Mouse (Mus musculus) kidney, embryonic 14.5 days (tissue): ENCODE results near the gene Lrrc38. TPM values are rescaled to one million over a fixed set of nuclear protein-coding genes. Genes with fewer than 3 reads are reported as not detected.

Experiments used
- ATAC-seq: fragments of 200-750 bp; cut with Nextera tagmentation; 2 replicates; pipeline ENCODE4 v1.8.0; 2017; ENCODE audit warnings: moderate number of reproducible peaks, mild to moderate bottlenecking, moderate TSS enrichment, moderate library complexity; ENCODE audit not compliant: low FRiP score, low TSS enrichment
- H3K27ac ChIP-seq: fragments of 300-500 bp; sonication (generic); 2 replicates; pipeline ENCODE4 v1.5.1; 2014; ENCODE audit warnings: low read depth, mild to moderate bottlenecking, low read length, moderate library complexity, mixed read lengths
- H3K27me3 ChIP-seq: fragments of 300-500 bp; sonication (generic); 2 replicates; pipeline ENCODE4 v1.6.1; 2014; ENCODE audit warnings: mild to moderate bottlenecking, low read length; ENCODE audit not compliant: control insufficient read depth, insufficient read depth
- H3K36me3 ChIP-seq: fragments of 300-500 bp; sonication (generic); 2 replicates; pipeline ENCODE4 v1.6.1; 2014; ENCODE audit warnings: low read length, mixed read lengths; ENCODE audit not compliant: control insufficient read depth, insufficient read depth
- H3K4me1 ChIP-seq: fragments of 300-500 bp; sonication (generic); 2 replicates; pipeline ENCODE4 v1.6.1; 2014; ENCODE audit warnings: low read length, mixed read lengths; ENCODE audit not compliant: control insufficient read depth, insufficient read depth
- H3K4me2 ChIP-seq: fragments of 300-500 bp; sonication (generic); replicated peaks from 2 replicates; pipeline ENCODE4 v1.6.1; 2014; ENCODE audit warnings: low read depth, mild to moderate bottlenecking, low read length
- H3K4me3 ChIP-seq: fragments of 300-500 bp; sonication (generic); 2 replicates; pipeline ENCODE4 v1.5.1; 2014; ENCODE audit warnings: mild to moderate bottlenecking, low read length
- H3K9ac ChIP-seq: fragments of 300-500 bp; sonication (generic); 2 replicates; pipeline ENCODE4 v1.6.1; 2014; ENCODE audit warnings: low read depth, mild to moderate bottlenecking, low read length, moderate library complexity
- H3K9me3 ChIP-seq: fragments of 300-500 bp; sonication (generic); 2 replicates; pipeline ENCODE4 v1.6.1; 2016; ENCODE audit warnings: low read length; ENCODE audit not compliant: control insufficient read depth
- WGBS: fragments of 180-500 bp; shearing (Covaris S2); extraction: QIAGEN DNeasy Blood & Tissue Kit; methylation state at CpG from one replicate; pipeline ENCODE4 v1.1.7; 2014; 5-methylcytosine and 5-hydroxymethylcytosine counted together
- polyA plus RNA-seq: library from polyadenylated mRNA; unstranded; fragments of >200 nt; fragmentation: Nextera tagmentation; extraction: Ambion mirVana; gene quantifications from 2 replicates; pipeline ENCODE4 v1.2.1, GENCODE M21; 2014

Lrrc38 gene
- polyA plus RNA-seq = not detected in 2 replicates

DNA sequence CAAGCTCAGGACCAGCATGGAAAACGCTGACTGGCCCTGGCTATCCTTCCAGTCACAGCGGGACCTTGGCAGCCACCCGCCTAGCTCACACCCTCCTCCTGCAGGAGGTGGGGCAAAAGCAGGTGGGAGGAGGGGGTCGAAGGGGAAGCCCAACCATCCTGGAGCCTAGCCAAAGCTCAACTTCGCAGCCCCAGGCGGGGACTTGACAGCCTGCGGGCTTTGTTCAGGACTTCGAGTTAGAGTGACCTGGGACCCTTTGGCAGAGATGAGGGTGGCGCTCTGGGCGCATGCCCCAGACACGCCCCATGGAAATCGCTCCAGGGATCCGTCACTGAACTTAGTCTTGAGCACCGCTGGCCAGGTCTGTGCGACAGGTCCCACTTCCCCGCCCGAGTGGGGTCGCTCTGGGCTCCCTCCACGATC is at the start of gene Lrrc38:
Gene Lrrc38, plus strand, starts transcription at position 274 of the 423 bp plus-strand sequence.
- peak within 1 kb of the TSS; percentile 95 for H3K4me2 ChIP-seq
- H3K4me1 ChIP-seq = peaks cover 5% of the 10 kb centered on the region; the same call in 1 of the 2 replicates
- H3K36me3 ChIP-seq = no peaks in the 10 kb centered on the region
- no peak within 1 kb of the TSS for H3K27ac ChIP-seq
- WGBS = 2% methylated on average over 19 of the region's 19 CpGs
- H3K9ac ChIP-seq = peak within 1 kb of the TSS; percentile 60
- no peaks in the 10 kb centered on the region for H3K9me3 ChIP-seq
- peak; percentile 74 for ATAC-seq
- peak within 1 kb of the TSS; percentile 52 for H3K4me3 ChIP-seq
- H3K27me3 ChIP-seq = peaks cover 44% of the 10 kb centered on the region

DNA sequence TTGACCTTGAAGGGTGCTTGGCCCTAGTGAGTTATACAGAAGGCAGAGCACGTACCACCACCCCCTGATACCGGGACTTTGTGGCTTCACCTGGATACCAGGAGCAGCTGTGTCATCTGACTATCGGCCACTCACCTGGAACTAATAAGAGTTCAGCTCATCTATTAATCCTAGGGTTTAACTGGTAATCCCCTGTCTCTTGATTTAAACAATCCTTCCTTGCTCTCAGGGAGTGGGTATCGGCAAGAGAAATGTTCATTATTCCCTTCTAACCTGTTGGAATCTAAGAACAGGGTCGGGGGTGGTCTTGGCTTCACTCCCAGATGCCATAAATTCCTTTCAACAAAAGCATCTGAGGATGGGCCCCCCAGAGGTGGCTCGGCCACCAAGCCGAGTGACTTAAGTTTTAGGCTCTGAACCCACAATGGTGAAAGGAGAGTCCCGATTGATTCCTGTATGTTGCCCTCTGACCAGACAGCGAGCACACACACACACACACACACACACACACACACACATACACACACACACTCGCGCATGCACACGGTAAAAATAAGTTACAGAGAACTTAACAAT is 49.4 kb upstream of the Lrrc38 start:
- no peaks in the 10 kb centered on the region for H3K36me3 ChIP-seq
- peak overlapping the region; percentile 51 for H3K4me2 ChIP-seq
- H3K4me1 ChIP-seq = peaks cover 36% of the 10 kb centered on the region; the same call in 1 of the 2 replicates
- H3K9ac ChIP-seq = peak overlapping the region; percentile 20; the same call in 1 of the 2 replicates
- no peaks in the 10 kb centered on the region for H3K27me3 ChIP-seq
- WGBS = 11% methylated on average over 12 of the region's 12 CpGs
- ATAC-seq = no peak
- peak overlapping the region; percentile 42 for H3K4me3 ChIP-seq
- H3K27ac ChIP-seq = no peak overlapping the region
- H3K9me3 ChIP-seq = no peaks in the 10 kb centered on the region

DNA sequence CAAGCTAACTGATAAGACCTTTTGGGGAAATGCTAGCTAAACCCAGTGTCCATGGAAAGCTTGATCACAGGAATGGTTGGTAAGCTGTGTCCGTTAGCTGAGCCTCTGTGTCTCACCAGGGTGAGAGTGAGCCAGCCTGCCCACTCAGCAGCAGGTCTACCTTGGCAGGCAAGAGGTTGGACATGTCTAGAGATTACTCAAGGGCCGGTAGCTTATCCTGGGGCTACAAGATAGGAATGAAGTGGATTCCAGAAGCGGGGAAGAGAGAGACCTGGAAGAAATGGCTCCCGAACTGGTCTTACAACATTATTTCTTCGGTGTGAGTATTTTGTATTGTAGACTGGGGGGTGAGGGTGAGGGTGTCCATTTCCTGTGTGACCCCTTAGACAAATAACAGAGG is 48.5 kb upstream of the Lrrc38 start:
- peak overlapping the region; percentile 51 for H3K4me2 ChIP-seq
- H3K9me3 ChIP-seq = no peaks in the 10 kb centered on the region
- H3K4me3 ChIP-seq = no peak overlapping the region; the same call in 1 of the 2 replicates
- WGBS = 17% methylated on average over 5 of the region's 5 CpGs
- no peak overlapping the region for H3K27ac ChIP-seq
- H3K36me3 ChIP-seq = no peaks in the 10 kb centered on the region
- peaks cover 27% of the 10 kb centered on the region; the same call in 1 of the 2 replicates for H3K4me1 ChIP-seq
- no peaks in the 10 kb centered on the region for H3K27me3 ChIP-seq
- H3K9ac ChIP-seq = no peak overlapping the region
- no peak for ATAC-seq

DNA sequence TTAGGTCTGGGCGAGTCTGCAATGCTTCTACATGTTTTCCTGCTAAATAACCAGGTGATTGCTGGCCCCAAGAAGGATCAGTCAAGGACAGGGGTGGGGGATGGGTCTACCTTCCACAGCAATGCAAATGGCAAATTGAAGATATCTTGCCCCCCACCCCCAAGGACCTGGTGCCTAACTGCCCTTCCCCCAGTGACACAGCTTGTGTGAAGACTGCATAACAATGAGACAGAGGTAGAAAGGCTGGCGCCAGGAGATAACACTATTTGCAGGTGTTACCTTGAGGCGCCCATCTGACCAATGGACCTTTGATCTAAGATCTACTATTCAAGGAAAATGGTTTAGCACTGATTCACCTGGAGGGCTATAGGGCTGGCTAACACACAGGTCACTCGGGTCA is 47.7 kb upstream of the Lrrc38 start:
- Histone ChIP-seq H3K36me3 (no peaks in the 10 kb centered on the region), H3K4me2 (no peak overlapping the region), H3K9me3 (no peaks in the 10 kb centered on the region), H3K9ac (no peak overlapping the region), H3K4me3 (no peak overlapping the region), H3K27me3 (no peaks in the 10 kb centered on the region), H3K27ac (no peak overlapping the region), H3K4me1 (peaks cover 21% of the 10 kb centered on the region; the same call in 1 of the 2 replicates)
- 63% methylated on average over 4 of the region's 4 CpGs for WGBS
- no peak for ATAC-seq

DNA sequence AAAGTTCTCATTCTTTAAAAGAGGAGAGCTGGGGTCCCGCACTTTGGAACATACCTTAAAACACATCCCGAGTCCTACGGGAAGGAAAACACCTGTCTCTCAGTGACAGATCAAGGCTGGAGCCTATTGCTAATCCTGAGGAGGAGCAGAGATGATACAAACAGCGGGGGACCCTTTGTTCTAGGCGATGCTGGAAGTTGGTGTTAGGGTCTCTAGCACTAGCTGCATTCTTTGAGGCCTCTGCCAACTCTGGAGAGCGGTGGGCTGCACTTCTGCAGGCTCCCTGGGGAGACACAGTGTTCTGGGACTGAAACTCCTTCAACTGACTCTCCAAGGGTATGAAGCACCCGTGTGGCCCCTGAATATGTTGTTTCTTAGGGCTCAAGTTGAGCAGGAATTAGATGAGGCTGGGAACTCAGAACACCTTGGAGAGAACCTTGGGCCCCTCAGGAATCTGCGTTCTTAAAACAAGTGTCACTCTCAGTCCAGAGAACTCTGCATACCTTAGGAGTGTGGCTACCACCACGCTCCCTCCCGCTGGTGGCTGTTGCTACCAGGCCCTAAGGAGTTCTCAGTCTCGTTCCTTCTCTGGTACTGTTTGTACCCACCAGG is 47.2 kb upstream of the Lrrc38 start:
- Histone ChIP-seq H3K27me3 (no peaks in the 10 kb centered on the region), H3K4me1 (peaks cover 16% of the 10 kb centered on the region; the same call in 1 of the 2 replicates), H3K9ac (no peak overlapping the region), H3K27ac (no peak overlapping the region), H3K4me2 (no peak overlapping the region), H3K36me3 (no peaks in the 10 kb centered on the region), H3K4me3 (no peak overlapping the region), H3K9me3 (no peaks in the 10 kb centered on the region)
- ATAC-seq = no peak
- 62% methylated on average over 11 of the region's 11 CpGs for WGBS

DNA sequence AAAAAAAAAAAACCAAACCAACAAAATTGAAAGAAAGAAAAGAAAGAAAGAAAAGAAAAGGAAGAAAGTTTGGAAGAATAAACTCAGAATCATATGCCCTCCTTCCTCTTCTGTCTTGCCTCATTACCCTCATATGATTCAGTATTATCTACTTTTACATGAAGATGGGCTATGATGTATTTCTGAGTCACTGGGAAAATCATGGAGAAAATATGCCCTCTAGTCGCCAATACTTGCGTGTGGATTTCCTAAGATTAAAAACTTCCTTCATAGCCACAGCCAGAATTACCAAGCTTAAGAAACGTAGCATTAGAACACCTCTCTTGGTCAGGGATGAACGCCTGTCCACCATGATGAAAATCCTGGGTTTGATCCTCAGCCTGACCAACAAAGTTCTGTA is 44.5 kb upstream of the Lrrc38 start:
- H3K4me1 ChIP-seq = peaks cover 10% of the 10 kb centered on the region; the same call in 1 of the 2 replicates
- no peaks in the 10 kb centered on the region for H3K36me3 ChIP-seq
- WGBS = 89% methylated on average over 4 of the region's 4 CpGs
- H3K4me3 ChIP-seq = no peak overlapping the region
- ATAC-seq = no peak
- H3K9ac ChIP-seq = no peak overlapping the region
- H3K27me3 ChIP-seq = no peaks in the 10 kb centered on the region
- H3K4me2 ChIP-seq = no peak overlapping the region
- H3K9me3 ChIP-seq = no peaks in the 10 kb centered on the region
- H3K27ac ChIP-seq = no peak overlapping the region

DNA sequence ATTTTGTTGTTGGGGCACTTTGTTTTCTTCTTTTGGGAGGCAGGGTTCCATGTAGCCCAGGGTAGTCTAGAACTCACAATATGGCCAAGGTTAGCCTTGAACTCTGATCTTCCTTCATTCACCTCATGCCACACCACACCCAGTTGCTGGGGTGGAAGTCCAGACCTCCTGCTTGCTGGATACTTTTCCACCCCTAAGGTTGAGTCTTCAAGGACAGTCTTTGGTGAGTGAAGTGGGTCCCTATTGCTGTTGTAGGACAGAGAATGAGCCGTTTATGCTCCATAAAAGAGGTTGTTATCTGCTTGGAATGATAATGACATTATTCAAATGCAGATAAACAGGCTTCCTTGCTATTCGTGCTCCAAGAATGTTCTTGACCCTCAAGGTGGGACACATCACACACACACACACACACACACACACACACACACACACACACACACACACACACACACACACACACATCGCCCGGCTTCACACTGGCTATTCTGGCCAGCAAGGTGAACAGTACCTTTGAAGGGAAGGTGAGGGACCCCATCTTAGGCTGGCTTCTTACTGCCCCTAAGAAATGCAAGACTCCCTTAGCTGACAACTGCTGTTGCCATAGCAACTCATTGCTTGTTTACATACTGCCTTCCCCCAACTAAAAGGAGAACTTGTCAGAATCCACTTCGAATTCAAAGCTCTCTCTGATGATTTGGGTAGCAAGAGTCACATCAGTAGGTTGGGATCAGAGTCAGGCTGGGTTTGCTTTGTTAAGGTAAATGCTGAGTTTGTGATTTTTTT is 43.4 kb upstream of the Lrrc38 start:
- Histone ChIP-seq H3K9me3 (no peaks in the 10 kb centered on the region), H3K4me3 (no peak overlapping the region), H3K4me2 (no peak overlapping the region), H3K4me1 (peaks cover under 1% of the 10 kb centered on the region; the same call in 1 of the 2 replicates), H3K27ac (no peak overlapping the region), H3K36me3 (no peaks in the 10 kb centered on the region), H3K27me3 (no peaks in the 10 kb centered on the region), H3K9ac (no peak overlapping the region)
- WGBS = 64% methylated on average over 5 of the region's 5 CpGs
- ATAC-seq = no peak

DNA sequence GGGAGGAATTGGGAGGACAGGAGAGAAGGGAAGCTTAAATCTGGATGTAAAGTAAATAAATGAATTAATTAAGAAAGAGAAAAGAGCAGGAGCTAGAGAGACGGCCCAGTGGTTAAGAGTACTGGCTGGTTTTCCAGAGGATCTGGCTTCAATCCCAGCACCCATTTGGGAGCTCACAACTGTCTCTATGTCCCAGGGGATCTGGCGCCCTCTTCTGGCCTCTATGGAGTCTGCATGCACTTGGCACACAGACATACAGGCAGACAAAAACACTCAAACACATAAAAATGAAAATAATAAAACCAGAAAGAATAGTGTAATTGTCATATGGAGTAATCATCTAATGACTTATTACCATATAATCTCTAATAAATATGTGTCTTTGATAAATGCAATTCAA is 38.2 kb upstream of the Lrrc38 start:
- Histone ChIP-seq H3K4me2 (no peak overlapping the region), H3K27ac (no peak overlapping the region), H3K36me3 (no peaks in the 10 kb centered on the region), H3K9ac (no peak overlapping the region), H3K27me3 (no peaks in the 10 kb centered on the region), H3K9me3 (no peaks in the 10 kb centered on the region), H3K4me1 (no peaks in the 10 kb centered on the region), H3K4me3 (no peak overlapping the region)
- 51% methylated on average over 2 of the region's 2 CpGs for WGBS
- ATAC-seq = no peak

DNA sequence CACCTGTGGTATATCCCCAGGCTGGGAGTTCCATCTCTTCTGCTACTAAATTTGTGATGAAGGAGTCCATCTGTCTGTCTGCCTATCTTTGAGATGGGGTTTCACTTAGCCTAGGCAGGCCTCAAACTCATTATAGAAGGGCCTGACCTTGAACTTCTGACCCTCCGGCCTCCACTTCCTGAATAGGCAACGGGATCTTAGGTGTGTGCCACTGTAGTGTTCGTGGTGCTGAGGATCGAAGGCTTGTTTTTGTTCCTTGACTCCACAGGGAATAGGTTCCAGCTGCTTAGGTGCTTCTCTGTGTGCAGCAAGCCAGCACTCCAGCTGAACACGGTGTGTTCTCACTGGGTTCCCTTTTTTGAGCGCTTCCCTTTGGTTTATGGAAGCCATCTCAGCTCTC is 36.3 kb upstream of the Lrrc38 start:
- Histone ChIP-seq H3K9ac (no peak overlapping the region), H3K27me3 (no peaks in the 10 kb centered on the region), H3K27ac (no peak overlapping the region), H3K4me2 (no peak overlapping the region), H3K9me3 (no peaks in the 10 kb centered on the region), H3K4me1 (no peaks in the 10 kb centered on the region), H3K36me3 (no peaks in the 10 kb centered on the region), H3K4me3 (no peak overlapping the region)
- 50% methylated on average over 6 of the region's 6 CpGs for WGBS
- ATAC-seq = no peak
